Mouse (Mus musculus): ENCODE data around the gene Galnt2.

The Galnt2 gene

GRCm38 (mm10) chr8:124270904-124271303 is 39.7 kb downstream of the Galnt2 start:
- in situ Hi-C loops (cut with MboI, MseI): no loop called here

GRCm38 (mm10) chr8:124271518-124271917 is 40.3 kb downstream of the Galnt2 start:
- in situ Hi-C loops (cut with MboI, MseI): no loop called here

GRCm38 (mm10) chr8:124272792-124273191 is 41.6 kb downstream of the Galnt2 start:
- in situ Hi-C loops (cut with MboI, MseI): no loop called here

GRCm38 (mm10) chr8:124273606-124274218 is 42.5 kb downstream of the Galnt2 start:
- in situ Hi-C loops (cut with MboI, MseI): no loop called here

GRCm38 (mm10) chr8:124274441-124275120 is 43.4 kb downstream of the Galnt2 start:
- in situ Hi-C loops (cut with MboI, MseI): no loop called here

GRCm38 (mm10) chr8:124275377-124276071 is 44.3 kb downstream of the Galnt2 start:
- in situ Hi-C loops (cut with MboI, MseI): no loop called here

- in situ Hi-C loops (cut with MboI, MseI): no loop called here
Measured at GRCm38 (mm10) chr8:124277951-124278910, 47.0 kb downstream of the Galnt2 start.

- in situ Hi-C loops (cut with MboI, MseI): no loop called here
Measured at GRCm38 (mm10) chr8:124278956-124279689, 47.9 kb downstream of the Galnt2 start.

- in situ Hi-C loops (cut with MboI, MseI): no loop called here
Measured at GRCm38 (mm10) chr8:124279690-124279985, 48.4 kb downstream of the Galnt2 start.

GRCm38 (mm10) chr8:124281700-124282541 is 50.7 kb downstream of the Galnt2 start:
- in situ Hi-C loops (cut with MboI, MseI): no loop called here

- in situ Hi-C loops (cut with MboI, MseI): no loop called here
Measured at GRCm38 (mm10) chr8:124282878-124283630, 51.9 kb downstream of the Galnt2 start.

- in situ Hi-C loops (cut with MboI, MseI): no loop called here
Measured at GRCm38 (mm10) chr8:124283644-124284332, 52.6 kb downstream of the Galnt2 start.

- in situ Hi-C loops (cut with MboI, MseI): no loop called here
Measured at GRCm38 (mm10) chr8:124284333-124284711, 53.1 kb downstream of the Galnt2 start.

GRCm38 (mm10) chr8:124284984-124285576 is 53.9 kb downstream of the Galnt2 start:
- in situ Hi-C loops (cut with MboI, MseI): no loop called here

- in situ Hi-C loops (cut with MboI, MseI): no loop called here
Measured at GRCm38 (mm10) chr8:124286461-124287124, 55.4 kb downstream of the Galnt2 start.

- in situ Hi-C loops (cut with MboI, MseI): no loop called here
Measured at GRCm38 (mm10) chr8:124288215-124288864, 57.1 kb downstream of the Galnt2 start.

GRCm38 (mm10) chr8:124289481-124290050 is 58.4 kb downstream of the Galnt2 start:
- in situ Hi-C loops (cut with MboI, MseI): no loop called here

Measured in regulatory T cell (primary cell).